Mouse (Mus musculus) left cerebral cortex, adult 18-20 months (tissue): ENCODE results near the gene Tmem143. TPM values are rescaled to one million over a fixed set of nuclear protein-coding genes. Genes with fewer than 3 reads are reported as not detected.
"Not testable (repeated sequence)": the region's sequence is repeated elsewhere in the genome, so short reads cannot be mapped to it uniquely, and the experiment has no call there.

ENCODE experiments used
- DNase-seq, 2 experiments: peaks; one replicate each; pipeline ENCODE4 v3.0.0; 2021 to 2022; ENCODE audit warnings: low spot score in 2 of 2, mixed read lengths in 1 of 2
- total RNA-seq, 2 experiments: library from RNA; stranded (reverse); gene quantifications; 2 replicates each; pipeline ENCODE4 v1.2.3; 2021

The Tmem143 gene
- total RNA-seq, 2 experiments from 2014 or later: 20.9 to 22.0 TPM

DNA sequence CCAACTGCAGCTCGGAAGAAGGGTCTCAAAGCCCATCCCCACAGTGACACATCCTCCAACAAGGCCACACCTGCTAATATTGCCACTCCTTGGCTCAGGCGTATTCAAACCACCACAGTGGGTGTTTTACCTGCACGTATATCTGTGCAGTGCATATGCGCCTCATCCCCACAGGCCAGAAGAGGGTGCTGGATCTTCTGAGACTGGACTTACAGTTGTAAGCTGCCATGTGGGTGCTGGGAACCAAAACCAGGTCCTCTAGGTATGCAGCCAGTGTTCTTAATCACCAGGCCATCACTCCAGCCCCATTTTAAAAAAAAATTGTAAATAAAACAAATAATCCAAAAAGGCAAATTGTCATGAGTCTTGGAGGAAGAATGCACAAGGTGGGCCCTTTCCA lies 16.2 kb upstream of the Tmem143 start:
- no peak for DNase-seq

DNA sequence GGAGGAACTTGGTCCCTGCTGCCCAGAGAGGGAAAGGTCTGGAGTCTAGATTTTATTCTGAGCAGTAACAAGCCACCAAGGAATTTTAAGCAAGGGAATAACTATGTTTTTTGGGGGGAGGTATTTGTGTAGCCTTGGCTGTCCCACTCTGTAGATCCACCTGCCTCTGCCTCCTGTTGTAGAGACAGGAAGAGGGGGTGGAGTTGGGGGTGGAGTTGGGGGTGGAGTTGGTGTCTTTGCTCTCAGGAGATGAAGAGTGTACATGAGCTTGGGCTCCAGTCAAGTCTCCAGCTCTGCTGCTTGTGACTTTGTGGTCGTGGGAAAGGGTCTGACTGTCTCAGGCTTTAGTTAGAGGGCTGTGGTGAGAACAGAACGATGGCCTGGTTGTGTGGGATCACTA lies 15.7 kb upstream of the Tmem143 start:
- DNase-seq: no peak

DNA sequence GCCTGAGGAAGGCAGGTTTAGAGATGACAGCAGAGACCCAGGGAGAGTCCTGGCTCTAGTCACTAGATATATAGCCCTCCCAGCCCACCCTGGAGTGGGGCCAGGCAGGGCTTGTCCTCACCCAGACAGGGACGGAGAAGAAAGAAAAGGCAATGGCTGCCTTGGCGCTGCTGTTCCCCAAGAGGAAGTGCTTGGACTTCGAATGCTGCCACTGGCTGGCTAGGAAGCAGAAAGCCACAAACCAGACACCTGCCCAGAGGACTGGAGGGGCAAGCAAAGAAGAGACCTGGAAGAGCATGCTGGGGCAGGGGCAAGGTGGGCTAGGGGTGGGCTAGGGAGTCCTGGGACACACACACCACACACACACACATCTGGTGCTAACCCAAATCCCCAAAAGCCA lies 9.5 kb upstream of the Tmem143 start:
- DNase-seq: no peak

DNA sequence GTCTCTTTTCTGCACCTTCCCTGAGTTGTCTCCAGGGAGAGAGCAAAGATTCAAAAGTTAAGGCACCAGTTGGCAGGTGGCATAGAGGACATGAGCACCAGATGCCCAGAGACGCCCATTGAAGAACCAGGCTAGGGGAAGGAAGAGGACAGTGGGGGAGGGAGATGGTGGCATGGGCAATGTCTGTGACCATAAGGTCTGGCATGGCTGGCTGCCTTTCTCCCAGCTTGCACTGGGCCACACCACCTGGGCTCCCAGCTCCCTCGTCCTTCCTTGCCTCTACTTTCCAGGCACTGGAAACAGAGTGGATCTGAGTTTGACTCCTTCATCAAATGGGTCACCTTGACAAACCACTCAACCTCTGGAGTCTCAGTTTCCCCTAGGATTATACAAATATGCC lies 4.1 kb upstream of the Tmem143 start:
- DNase-seq: no peak

DNA sequence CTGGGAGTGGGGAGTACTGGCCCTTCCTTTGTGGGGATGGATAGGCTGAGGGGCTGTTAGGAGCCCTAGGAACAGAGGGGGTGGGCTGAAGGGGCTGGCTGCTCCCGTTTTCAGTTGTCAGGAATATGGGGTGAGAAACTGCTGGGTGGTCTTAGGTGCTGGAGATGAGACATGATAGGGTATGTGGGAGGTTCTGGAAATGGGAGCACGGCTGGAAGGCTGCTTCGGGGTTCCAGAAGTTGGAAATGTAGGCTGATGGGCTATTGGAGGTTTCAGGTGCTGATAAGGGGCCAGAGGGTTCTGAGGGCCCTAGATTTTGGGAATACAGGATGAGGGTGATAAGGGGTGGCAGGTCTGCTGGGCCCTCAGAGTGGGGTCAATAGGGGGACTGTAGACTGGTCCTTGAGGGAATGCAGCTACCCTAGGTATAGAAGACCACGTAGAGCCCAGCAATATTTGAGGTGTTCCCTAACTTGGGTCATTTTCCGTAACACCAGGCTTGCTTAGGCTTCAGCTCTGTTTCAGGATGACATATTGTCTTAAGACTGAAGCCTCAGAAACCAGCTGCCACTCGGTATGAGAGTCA lies 717 bp upstream of the Tmem143 start:
- DNase-seq: no peak

DNA sequence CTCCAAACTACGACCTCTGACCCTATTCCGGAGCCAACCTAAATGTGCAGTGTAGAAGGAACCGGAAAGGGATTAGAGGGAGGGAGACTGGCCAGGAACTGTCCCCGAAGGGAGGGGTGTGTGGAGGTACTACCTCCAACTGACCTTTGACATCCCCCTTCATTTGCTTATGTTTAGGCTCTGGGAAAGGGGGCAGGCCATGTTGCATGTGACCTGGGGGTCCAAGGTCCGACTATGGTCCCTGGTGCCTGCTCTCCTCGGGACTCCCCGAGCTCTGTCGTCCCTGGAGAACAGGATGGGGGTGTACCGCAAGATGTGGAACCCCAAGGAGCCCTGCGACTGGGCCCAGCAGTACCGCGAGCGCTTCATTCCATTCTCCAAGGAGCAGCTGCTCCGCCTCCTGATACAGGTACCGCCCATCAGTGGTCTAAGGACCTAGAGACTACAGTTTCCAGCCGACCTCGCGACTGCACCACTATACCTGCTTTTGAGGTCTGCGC lies 567 bp downstream of the Tmem143 start:
- DNase-seq: peak; percentile 45 to 53

DNA sequence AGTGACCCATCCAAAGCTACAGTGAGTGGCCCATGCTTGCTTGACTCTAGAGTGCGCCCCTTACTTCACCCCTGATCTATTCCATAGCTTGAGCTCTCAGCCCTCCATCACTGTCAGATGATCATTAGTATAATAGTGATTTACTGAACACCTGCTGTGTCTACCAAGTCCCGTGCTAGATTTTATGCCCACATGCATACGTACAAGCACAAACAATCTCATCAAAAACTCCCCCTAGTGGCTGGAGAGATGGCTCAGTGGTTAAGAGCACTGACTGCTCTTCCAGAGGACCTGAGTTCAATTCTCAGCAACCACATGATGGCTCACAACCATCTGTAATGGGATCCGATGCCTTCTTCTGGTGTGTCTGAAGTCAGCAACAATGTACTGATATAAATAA lies 1.4 kb downstream of the Tmem143 start:
- not testable (repeated sequence) for DNase-seq

DNA sequence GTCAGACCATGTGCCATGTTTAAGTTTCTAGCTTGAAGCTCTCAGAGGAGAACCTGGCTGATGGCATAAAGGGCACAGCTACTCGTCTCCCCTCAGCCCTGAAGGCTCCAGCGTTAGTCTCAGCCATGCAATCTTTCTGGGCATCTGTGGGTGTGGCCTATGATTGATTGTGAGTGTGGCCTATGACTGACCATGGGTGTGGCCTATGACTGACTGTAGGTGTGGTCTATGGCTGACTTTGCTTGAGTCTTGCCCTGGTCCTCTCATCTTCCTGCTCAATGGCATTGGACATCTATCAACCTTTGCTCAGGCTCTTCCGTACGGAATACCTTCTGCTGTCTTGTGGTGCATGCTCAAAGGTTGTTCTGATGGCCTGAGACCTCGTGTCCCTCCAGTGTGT lies 4.8 kb downstream of the Tmem143 start:
- no peak for DNase-seq

DNA sequence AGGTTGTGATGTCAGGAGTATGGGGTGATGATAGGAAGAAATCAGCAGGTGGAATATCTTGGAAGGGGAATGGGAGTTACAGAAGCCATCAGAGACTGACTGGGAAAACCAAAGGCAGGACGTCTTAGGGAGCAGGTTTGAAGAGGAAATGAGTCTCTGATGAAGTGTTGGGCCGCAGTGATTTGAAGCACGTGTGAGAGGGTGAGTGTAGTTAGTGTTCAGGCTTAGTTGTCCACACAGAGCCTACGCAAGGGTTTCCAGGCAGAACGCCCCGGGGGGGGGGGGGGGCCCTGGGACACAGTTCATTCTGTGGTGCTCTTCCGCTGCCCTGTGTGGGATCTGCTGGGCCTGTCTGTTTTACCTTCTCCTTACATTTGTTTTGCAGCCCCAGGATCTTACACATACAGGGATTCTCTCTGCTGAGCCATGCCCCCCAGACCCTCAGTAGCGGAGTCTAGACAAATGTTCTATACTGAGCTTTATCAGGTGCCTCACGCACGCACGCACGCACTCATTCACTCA lies 5.8 kb downstream of the Tmem143 start:
- no peak for DNase-seq

DNA sequence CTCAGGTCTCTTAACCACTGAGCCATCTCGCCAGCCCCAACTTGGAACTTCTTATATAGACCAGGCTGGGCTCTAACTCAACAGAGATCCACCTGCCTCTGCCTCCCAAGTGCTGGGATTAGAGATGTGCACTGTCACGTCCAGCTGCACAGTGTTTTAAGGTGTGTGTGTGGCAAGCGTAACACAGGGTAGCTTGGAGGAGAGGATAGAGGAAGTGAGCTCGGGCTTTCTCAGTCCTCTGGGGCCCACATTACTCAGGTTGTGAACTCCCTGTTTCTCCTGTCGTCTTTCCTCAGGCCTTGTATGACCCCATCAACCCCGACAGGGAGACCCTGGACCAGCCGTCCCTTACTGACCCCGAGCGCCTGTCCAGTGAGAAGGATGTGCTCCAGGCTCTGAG lies 9.9 kb downstream of the Tmem143 start:
- DNase-seq: no peak

DNA sequence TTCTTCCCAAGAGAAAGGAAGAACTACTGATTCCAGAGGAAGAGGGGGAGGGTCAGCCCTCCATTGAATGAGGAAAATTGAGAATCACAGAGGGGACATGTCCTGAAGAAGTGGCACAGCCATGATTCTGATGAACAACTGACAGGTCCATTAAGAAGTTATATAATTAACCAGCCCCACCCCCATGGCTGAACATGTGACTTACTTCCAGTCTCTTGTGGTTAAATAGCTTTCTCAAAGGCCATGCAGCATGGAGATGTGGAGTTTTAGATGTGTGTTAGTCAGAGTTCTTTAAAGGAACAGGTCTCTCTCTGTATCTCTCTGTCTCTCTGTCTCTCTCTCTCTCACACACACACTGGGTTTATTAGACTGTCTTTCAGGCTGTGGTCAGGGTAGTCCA lies 11.6 kb downstream of the Tmem143 start:
- no peak for DNase-seq

DNA sequence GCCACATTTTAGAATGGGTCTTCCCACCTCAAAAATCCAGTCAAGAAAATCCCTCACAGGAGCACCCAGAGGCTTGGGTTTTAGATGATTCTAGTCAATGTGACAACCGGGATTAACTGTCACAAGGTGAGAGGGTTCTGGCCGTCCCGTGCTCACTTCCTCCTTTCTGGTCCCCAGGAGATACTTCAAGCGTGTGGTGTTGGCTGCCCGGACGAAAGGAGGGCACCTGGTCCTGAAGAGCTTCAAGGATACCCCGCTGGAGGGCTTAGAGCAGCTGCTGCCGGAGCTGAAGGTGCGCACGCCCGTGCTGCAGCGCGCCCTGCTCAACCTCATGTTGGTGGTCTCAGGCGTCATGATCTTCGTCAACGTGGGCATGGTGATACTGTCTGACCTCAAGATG lies 12.4 kb downstream of the Tmem143 start:
- DNase-seq: no peak

DNA sequence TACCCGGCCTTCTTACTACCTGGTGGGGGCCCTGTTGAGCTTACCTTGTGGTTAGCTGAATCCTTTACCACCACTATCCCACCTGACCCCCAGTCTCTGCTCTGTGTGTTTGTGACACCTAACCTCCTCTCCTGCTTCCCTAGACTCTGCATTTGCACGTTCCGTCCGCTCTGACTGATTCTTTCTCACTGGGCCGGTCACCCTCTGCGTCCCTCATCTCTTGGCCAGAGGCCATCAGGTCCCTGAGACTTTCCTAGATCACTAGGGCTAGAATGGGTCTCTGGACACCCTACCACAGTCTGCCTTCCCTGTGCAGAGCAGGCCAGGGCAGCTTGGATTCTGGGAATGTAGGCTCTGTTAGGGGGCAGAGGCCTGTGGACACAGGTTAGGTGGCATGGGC lies 17.3 kb downstream of the Tmem143 start:
- DNase-seq: no peak

DNA sequence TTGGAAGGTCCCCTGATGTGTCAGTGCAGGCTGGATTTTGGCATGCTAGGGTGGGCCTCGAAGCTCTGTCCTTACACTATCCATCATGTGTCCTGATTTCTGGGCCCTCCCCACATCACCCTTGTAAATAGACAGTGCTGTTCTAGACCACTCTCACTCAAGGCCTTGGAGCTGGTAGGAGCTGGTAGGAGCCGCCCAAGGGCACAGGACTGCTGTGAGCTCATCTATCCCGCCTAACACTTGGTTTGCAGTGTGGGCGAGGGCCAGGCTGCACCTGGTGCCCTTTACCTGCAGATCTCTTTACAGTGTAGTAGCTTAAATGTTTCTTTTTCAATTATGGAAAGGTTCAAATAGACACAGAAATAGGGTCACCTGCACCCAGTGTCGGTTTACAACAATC lies 18.3 kb downstream of the Tmem143 start:
- DNase-seq: no peak

DNA sequence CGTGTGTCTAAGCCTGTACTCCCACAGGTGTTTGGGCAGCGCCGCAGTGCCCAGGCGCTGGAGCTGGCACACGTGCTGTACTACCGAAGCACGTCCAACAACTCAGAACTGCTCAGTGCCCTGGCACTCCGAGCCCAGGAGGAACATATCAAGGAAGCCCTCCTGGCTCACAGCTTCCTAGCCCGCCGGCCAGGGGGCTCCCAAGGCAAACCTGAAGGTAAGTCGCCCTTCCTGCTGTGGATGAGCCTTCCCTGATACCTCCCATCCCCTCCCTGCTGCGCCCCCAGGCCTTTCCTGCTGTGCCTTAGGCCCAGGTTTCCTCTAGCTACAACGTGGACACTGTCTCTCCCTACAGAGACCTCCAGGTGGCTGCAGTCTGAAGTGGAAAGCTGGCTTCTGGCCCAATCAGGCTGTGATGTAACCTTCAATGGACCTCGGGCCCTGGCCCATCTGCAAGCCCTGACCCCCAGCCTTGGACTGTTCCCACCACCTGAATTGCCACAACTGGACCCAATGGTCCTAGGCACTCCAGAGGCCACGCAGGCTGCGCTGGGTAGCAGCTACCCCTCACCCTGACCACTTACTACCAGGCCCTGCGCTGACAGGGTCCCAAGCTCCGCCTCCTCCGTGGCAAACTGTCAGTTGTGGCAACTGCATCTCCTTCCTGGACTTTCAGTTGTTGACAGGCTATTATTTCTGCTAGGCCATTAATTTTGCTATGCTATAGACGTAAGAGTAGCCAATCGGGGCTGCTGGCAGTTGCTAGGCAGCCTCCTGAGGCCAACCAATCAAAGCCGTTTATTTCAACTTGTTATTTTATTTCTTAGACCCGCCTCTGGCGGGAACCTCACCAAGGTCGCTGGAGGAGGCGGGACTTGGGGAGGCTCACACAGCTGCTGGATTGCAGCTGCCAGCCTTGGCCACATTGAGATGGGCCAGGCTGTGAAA lies 19.6 kb downstream of the Tmem143 start:
- DNase-seq: peak; percentile 43 to 63

DNA sequence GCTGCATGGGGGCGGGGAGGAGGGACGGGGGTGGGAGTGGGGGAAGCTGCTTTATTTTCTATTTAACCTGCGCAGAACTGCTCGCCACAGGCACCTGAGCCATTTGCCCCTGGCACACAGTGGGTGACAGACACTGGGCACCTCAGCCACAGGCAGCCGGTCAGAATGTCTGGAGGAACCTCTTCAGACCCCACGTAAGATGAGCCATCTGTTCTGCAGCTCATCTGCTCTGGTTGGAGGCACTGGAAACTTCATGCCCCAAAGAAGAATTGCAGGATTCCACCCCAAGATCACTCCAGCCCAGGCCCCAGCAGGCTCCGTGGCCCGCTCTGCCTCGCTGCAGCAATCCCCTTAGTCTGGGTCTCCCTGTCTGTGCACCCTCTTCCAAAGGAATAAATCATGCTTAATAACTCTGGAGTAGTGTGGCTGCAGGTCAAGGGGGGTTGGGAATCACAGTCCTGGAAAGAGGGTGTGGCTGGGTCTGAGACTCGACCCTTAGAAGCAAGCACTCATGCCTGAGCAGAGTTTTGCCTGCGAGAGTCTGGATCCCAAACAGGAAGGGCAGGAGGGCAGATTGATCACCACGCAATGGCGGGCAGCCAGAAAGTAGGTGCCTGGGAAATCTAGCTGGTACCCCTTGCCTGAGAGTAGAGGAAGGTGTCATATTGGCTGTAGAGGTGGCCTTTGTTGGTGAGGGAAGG lies 20.4 kb downstream of the Tmem143 start:
- no peak for DNase-seq

DNA sequence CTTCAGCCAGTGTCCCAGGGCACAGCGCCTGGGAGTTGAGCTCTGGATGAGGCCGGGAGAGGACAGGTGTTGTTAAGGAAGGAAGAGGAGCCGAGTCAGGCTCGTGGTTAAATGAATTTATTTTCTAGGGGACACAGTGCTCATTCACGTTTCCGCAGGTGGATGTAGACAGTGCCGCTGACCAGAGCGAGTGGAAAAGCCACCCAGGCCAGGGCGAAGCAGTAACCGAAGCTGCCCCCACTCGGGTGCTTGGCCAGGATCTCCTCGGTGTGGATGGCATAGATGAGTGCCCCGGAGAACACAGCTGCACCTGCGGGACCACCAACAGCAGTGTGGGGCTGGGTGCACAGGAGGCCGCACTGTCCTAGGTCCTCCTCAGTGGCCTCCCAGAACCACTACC lies 21.2 kb downstream of the Tmem143 start:
- no peak for DNase-seq

DNA sequence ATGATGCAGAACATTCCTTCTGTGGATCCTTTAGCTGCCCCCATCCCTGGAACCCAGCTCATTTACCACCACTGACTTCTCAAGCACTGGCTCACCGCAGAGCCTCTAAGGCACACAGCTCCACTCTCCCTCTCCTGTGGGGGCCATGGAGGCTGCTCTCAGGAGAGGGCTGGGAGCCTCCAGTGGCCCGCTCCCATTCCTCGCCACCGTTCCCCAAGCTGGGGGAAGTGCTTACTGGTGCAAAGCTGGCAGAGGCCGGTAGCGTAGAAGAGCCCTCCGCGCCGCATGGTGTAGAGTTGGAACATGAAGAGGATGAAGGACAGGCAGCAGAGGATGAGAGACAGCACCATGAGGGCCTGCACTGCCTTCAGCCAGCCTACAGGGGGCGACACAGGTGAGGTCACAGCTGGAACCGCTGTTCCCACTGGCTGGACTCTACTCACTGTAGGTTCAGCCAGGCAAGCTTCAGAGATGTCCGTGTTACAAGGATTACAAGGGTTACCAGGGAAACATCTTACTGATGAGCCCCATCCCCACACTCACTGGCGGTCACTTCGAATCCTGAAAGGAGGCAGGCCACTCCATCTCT lies 22.4 kb downstream of the Tmem143 start:
- DNase-seq: no peak

DNA sequence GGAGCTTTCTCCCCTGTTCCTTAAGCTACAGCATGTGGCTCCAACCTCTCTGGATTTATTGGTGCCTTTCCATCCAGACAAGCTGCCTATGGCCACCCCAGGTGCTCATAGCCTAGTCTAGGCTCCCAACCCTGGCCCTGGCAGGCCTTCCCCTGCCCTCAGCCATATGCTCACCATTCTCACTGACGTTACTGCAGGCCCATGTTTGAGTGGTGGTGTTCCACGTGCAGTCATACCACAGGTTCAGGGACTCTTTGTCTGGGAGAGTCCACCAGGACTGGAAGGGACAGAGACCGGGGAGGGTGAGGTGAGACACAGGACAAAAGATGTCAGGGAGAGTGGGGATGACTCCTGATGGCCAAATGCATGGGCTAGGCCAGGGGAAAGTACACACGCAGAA lies 23.0 kb downstream of the Tmem143 start:
- DNase-seq: no peak

DNA sequence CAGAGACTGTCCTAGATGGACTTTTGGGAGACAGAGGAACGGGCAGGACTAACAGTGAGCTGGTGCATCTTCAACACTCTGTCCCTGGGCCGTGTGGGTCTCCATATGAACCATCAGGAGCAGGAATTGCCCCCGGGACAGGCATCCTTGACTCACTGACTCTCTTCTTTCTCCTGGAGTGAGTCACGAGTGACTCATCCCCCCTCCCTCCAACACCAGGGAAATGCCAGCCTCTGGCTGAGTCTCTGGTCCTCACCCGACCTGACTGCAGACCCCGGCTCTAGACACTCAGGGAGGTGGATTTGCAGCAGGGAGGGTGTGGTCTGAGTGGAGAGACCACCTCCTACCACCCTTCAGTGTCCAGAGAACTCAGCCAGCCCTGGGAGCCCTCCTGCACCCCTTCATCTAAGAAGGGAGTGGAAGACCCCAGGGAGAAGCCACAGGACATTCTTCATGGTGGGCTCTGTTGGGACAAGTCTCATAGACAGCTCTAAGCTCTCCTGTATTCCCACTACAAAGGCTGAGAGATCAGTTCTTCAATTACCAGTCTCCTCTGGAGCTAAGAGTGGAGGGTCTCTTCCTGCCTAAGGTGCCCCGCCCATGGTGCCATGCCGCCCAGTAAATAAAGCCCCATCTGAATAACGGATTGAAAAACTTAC lies 24.0 kb downstream of the Tmem143 start:
- DNase-seq: no peak

DNA sequence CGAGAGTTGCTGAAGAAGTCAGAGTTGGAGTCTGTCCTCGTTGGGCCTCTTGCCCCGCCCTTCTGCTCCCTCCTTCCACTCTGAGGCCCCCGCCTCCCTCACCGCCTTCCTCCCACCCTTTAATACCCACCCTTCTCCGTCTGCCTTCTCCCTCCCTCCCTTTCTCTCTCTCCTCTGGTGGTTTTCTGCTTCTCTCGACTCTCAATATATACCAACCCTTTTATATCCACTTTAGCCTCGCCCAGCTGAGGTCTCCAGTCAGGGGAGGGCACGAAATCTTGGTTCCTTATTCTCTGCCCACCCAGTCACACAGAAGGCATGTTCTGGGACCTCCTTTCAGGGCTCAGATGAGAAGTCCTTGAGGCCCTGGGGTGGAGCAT lies 24.5 kb downstream of the Tmem143 start, which contains the start of gene Emp3:
Gene Emp3, minus strand, starts transcription at position 163 of the 380 bp plus-strand sequence.
- no peak for DNase-seq
